Mouse (Mus musculus) stomach, embryonic 14.5 days (tissue): ENCODE measurements around the gene Cep83. TPM values are rescaled to one million over a fixed set of nuclear protein-coding genes. Genes with fewer than 3 reads are reported as not detected.

Source experiments
- ATAC-seq: fragments of 200-750 bp; cut with Nextera tagmentation; 2 replicates; pipeline ENCODE4 v1.8.0; 2017; ENCODE audit warnings: low read depth, moderate TSS enrichment; ENCODE audit not compliant: insufficient number of reproducible peaks, insufficient read depth, low FRiP score
- H3K27ac ChIP-seq: fragments of 300-500 bp; sonication (generic); 2 replicates; pipeline ENCODE4 v1.5.1; 2014; ENCODE audit warnings: mild to moderate bottlenecking, low read length, moderate library complexity, mixed read lengths
- H3K27me3 ChIP-seq: fragments of 300-500 bp; sonication (generic); 2 replicates; pipeline ENCODE4 v1.6.1; 2014; ENCODE audit warnings: low read length, control low read depth, mixed read lengths; ENCODE audit not compliant: control insufficient read depth, insufficient read depth
- H3K36me3 ChIP-seq: fragments of 300-500 bp; sonication (generic); 2 replicates; pipeline ENCODE4 v1.6.1; 2014; ENCODE audit warnings: mild to moderate bottlenecking, control low read depth, low read length, moderate library complexity, mixed read lengths; ENCODE audit not compliant: control insufficient read depth, insufficient read depth
- H3K4me1 ChIP-seq: fragments of 300-500 bp; sonication (generic); 2 replicates; pipeline ENCODE4 v1.6.1; 2014; ENCODE audit warnings: low read length, control low read depth, mixed read lengths; ENCODE audit not compliant: control insufficient read depth, insufficient read depth
- H3K4me2 ChIP-seq: fragments of 300-500 bp; sonication (generic); replicated peaks from 2 replicates; pipeline ENCODE4 v1.6.1; 2014; ENCODE audit warnings: low read depth, low read length, control low read depth
- H3K4me3 ChIP-seq: fragments of 300-500 bp; sonication (generic); 2 replicates; pipeline ENCODE4 v1.5.1; 2014; ENCODE audit warnings: low read depth, low read length, control low read depth
- H3K9ac ChIP-seq: fragments of 300-500 bp; sonication (generic); replicated peaks from 2 replicates; pipeline ENCODE4 v1.6.1; 2014; ENCODE audit warnings: low read depth, mild to moderate bottlenecking, control low read depth, low read length, moderate library complexity, mixed read lengths
- H3K9me3 ChIP-seq: fragments of 300-500 bp; sonication (generic); 2 replicates; pipeline ENCODE4 v1.6.1; 2016; ENCODE audit warnings: low read depth, low read length, control low read depth; ENCODE audit not compliant: control insufficient read depth
- WGBS: fragments of 180-500 bp; shearing (Covaris S2); extraction: QIAGEN DNeasy Blood & Tissue Kit; methylation state at CpG from one replicate; pipeline ENCODE4 v1.1.7; 2014; 5-methylcytosine and 5-hydroxymethylcytosine counted together
- polyA plus RNA-seq: library from polyadenylated mRNA; unstranded; fragments of >200 nt; fragmentation: Nextera tagmentation; extraction: Ambion mirVana; gene quantifications from 2 replicates; pipeline ENCODE4 v1.2.1, GENCODE M21; 2014

The Cep83 gene
- polyA plus RNA-seq: 20.9 and 24.4 TPM in 2 replicates

DNA sequence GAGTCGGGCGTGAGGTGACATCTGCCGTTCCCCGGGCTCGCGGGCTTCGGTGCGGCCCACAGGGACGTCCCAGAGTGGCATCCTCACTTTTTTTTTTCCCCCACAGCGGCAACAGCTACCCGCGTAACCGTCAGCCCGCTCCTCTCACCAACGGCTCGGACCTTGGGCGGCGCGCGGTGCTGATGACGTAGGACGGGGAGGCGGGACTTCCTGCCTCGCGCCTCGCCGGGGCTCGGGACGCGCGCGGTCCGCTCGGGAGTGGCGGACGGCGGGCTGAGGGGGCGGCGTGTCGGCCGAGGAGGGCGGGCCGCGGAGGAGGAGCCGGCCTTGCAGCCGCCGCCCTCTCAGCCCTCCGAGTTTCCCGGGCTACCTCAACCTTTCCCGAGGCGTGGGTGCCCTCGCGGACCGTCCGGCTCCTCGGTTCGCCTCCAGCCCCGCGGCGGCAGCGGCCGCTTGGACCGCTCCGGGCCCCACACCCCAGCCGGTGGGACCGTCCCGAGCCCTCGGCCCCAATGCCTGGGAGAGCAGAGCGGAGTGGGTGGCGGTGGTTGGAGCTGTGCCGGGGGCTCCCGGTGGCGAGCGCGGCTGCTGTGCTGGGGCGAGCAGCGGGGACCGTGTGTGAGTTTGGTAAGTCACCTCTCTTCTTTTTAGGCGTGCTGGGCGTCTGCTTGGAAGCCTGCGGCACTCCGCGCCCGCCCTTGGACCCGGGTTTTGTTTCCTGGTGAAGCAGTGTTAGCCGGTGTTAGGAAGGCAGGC lies at the start of gene Cep83:
Gene Cep83 (plus strand): TSS at position 235 of the 756 bp plus-strand sequence.
- H3K27me3 ChIP-seq: no peaks in the 10 kb centered on the region
- peak within 1 kb of the TSS; percentile 91 for H3K27ac ChIP-seq
- under 1% methylated on average over 84 of the region's 86 CpGs for WGBS
- H3K4me3 ChIP-seq: peak within 1 kb of the TSS; percentile 82
- no peaks in the 10 kb centered on the region for H3K9me3 ChIP-seq
- H3K4me2 ChIP-seq: peak within 1 kb of the TSS; percentile 80
- no peaks in the 10 kb centered on the region for H3K36me3 ChIP-seq
- peak; percentile 97 for ATAC-seq
- peak within 1 kb of the TSS; percentile 95 for H3K9ac ChIP-seq
- no peaks in the 10 kb centered on the region for H3K4me1 ChIP-seq

DNA sequence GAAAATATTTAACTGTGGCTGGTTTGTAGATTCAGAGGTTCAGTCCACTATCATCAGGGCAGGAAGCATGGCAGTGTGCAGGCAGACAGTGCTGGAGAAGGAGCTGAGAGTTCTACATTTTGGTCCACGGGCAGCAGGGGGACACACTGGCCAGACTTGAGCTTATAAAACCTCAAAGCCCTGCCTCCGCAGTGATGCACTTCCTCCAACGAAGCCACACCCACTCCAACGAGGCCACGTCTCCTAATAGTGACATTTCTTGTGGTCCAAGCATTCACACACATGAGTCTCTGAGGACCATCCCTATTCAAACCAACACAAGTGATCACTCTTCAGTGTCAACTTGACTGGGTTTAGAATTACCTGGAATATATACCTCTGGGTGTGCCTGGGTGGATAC lies 49.2 kb upstream of the Cep83 start:
- Histone ChIP-seq H3K27me3 (no peaks in the 10 kb centered on the region), H3K9me3 (no peaks in the 10 kb centered on the region), H3K4me3 (no peak overlapping the region), H3K27ac (no peak overlapping the region), H3K9ac (no peak overlapping the region), H3K4me2 (no peak overlapping the region), H3K4me1 (no peaks in the 10 kb centered on the region), H3K36me3 (no peaks in the 10 kb centered on the region)
- WGBS: 75% methylated on average over 5 of the region's 5 CpGs
- ATAC-seq: no peak

DNA sequence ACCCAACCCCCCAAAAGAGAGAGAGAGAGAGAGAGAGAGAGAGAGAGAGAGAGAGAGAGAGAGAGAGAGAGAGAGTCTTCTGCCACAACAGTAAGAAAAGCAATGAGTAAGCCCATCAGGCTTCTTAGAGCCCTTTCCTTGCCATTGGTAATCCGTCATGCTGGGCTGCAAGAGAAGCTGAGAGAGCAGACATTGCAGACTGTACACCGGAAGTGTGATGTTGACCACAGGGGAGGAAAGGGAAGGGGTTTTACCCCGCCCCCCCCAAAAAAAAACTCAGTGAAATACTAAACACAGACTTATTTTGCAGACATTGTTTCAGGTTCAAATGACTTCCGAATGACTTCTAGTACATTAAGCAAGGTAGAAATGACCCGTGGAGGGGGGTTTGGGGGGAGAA lies 48.4 kb upstream of the Cep83 start:
- H3K9ac ChIP-seq: no peak overlapping the region
- ATAC-seq: no peak
- H3K27ac ChIP-seq: no peak overlapping the region
- no peak overlapping the region for H3K4me2 ChIP-seq
- WGBS: 74% methylated on average over 5 of the region's 5 CpGs
- no peaks in the 10 kb centered on the region for H3K9me3 ChIP-seq
- no peaks in the 10 kb centered on the region for H3K4me1 ChIP-seq
- no peak overlapping the region for H3K4me3 ChIP-seq
- no peaks in the 10 kb centered on the region for H3K36me3 ChIP-seq
- H3K27me3 ChIP-seq: no peaks in the 10 kb centered on the region

DNA sequence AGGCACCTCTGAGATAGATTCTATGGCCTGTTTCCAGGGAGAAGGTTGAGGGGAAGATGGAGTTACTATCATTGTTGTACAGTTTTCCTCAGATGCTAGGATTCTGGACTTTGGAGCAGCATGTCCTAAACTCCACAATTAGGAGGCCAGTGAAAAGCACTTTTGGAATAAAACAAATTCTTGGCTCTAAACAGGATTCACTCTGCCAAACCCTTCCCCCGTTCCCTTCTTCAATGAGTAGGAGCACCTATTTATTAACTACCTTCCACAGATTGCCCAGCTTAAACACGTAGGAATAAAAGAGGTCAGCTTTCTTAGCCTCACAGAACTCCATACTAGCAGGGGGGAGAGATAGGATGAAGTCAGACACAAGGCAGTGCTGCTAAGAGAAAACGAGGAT lies 24.4 kb upstream of the Cep83 start:
- ATAC-seq: no peak
- Histone ChIP-seq H3K9me3 (no peaks in the 10 kb centered on the region), H3K4me1 (no peaks in the 10 kb centered on the region), H3K27me3 (no peaks in the 10 kb centered on the region), H3K27ac (no peak overlapping the region), H3K4me3 (no peak overlapping the region), H3K36me3 (no peaks in the 10 kb centered on the region), H3K4me2 (no peak overlapping the region), H3K9ac (no peak overlapping the region)
- 60% methylated on average over 3 of the region's 3 CpGs for WGBS

DNA sequence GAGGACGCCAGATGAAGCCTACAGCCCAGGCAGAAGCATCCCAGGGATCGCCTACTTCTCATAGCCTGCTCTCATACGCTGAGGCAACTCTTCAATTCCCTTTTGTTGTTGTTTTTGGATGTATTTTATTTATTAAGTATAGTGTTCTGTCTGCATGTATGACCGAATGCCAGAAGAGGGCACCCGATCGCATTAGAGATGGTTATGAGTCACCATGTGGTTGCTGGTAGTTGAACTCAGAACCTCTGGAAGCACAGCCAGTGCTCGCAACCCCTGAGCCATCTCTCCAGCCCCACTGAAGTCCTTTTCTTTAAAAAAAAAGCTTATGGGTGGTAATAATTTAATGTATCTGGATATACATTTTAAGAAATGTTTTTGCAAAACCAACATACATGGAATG lies 24.0 kb upstream of the Cep83 start:
- Histone ChIP-seq H3K9me3 (no peaks in the 10 kb centered on the region), H3K4me2 (no peak overlapping the region), H3K36me3 (no peaks in the 10 kb centered on the region), H3K4me3 (no peak overlapping the region), H3K27me3 (no peaks in the 10 kb centered on the region), H3K27ac (no peak overlapping the region), H3K4me1 (no peaks in the 10 kb centered on the region), H3K9ac (no peak overlapping the region)
- ATAC-seq: no peak
- 91% methylated on average over 7 of the region's 7 CpGs for WGBS

DNA sequence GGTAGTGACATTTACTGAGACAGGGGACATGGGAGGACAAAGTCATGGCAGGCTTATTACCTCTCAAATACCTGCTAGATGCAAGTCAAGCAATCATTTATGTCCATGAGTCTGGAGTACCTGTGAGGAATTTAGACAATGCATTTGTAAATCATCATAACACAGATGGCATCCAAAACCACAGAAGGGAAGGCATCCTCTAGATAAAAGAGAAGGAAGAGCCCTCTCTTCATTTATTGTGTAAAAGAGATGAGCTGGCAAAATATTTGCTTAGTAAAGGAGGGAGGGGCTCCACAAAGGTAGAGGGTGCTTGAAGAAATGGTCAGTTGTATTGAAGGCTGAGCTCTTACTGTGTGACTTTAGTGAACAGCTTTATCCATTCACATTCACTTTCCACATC lies 20.3 kb upstream of the Cep83 start:
- H3K4me2 ChIP-seq: no peak overlapping the region
- no peak overlapping the region for H3K27ac ChIP-seq
- no peaks in the 10 kb centered on the region for H3K9me3 ChIP-seq
- H3K27me3 ChIP-seq: no peaks in the 10 kb centered on the region
- no peak overlapping the region for H3K9ac ChIP-seq
- no peak for ATAC-seq
- no peaks in the 10 kb centered on the region for H3K4me1 ChIP-seq
- no peak overlapping the region for H3K4me3 ChIP-seq
- no peaks in the 10 kb centered on the region for H3K36me3 ChIP-seq

DNA sequence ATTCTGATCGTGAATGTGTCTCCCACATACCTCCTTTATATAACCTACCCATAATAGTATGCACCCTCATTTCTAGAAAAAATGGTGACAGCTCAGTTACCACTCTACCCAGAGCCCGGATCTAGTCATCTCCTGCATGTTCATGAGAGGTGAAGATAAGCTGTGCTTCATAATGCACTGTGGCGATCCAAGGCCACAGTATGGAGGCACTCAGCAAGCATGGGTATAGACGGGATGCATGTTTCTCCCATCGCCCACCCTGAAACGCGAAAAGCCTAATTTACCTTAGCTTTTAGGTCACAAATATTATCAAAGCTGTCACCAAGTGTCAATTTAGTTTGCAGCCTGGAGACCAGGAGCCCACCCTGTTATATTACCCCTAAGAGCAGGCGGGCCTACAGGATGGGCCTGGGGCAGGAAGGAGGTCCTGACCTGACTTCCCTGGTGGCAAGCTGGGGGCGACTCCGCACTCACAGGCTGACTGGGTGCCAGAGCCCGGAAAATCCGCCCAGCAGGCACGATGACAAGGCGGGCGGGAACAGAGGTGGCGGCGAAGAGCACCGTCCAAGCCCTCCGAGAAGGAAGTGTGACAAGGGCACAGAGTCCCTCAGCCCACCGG lies 544 bp upstream of the Cep83 start:
- 2% methylated on average over 20 of the region's 20 CpGs for WGBS
- peak; percentile 66 for ATAC-seq
- Histone ChIP-seq H3K4me2 (peak overlapping the region; percentile 80), H3K36me3 (no peaks in the 10 kb centered on the region), H3K4me3 (peak overlapping the region; percentile 82), H3K27ac (peak overlapping the region; percentile 91), H3K27me3 (no peaks in the 10 kb centered on the region), H3K4me1 (no peaks in the 10 kb centered on the region), H3K9me3 (no peaks in the 10 kb centered on the region), H3K9ac (peak overlapping the region; percentile 95)

DNA sequence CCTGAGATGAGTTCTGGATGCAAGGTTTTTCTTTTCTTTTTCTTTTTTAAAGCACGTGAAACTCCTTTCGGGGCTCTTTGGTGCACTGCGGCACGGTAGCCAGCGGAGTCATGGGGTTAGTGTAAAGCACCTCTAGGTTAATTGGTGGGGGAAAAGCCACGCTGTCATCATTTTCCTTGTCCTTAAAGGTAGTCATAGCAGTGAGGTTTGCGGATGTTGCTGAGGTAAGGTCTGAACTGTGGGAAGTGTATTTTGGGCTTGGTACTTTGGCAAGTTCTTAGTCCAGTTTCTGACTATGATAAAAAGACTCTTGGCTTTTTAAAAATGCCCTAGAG lies 689 bp downstream of the Cep83 start:
- Histone ChIP-seq H3K4me2 (peak overlapping the region; percentile 80), H3K36me3 (no peaks in the 10 kb centered on the region), H3K27me3 (no peaks in the 10 kb centered on the region), H3K27ac (peak overlapping the region; percentile 89), H3K9ac (peak overlapping the region; percentile 95), H3K4me1 (no peaks in the 10 kb centered on the region), H3K9me3 (no peaks in the 10 kb centered on the region), H3K4me3 (peak overlapping the region; percentile 82)
- WGBS: under 1% methylated on average over 7 of the region's 7 CpGs
- no peak for ATAC-seq
